Mouse (Mus musculus) lung, postnatal 10 days (tissue): ENCODE results near the gene Adam23.
A peak's percentile ranks its signal among the peaks of the same experiment; 100 is the strongest.

Experiments used
- DNase-seq: peaks from one replicate; pipeline ENCODE4 v3.0.0; 2021

The Adam23 gene

DNA sequence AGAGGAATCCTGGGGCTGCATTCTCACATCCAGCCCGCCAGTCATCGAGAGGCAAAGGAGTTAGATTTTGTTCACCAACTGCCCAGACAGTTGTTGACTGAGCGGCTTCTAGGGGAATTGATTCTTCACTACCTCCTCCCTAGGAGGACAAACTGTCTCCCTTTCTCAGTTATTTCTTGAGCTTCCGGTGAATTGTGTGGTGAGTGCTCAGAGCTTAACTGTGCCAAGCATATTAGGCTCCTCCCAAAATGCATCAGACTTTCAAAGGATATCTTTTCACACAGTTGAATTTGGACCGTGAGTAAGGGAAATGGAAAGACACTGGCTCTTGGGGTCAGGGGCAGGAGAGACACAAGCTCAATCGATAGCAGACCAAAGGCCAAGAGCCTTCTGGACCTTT, 39.0 kb downstream of the Adam23 start:
- no peak for DNase-seq

DNA sequence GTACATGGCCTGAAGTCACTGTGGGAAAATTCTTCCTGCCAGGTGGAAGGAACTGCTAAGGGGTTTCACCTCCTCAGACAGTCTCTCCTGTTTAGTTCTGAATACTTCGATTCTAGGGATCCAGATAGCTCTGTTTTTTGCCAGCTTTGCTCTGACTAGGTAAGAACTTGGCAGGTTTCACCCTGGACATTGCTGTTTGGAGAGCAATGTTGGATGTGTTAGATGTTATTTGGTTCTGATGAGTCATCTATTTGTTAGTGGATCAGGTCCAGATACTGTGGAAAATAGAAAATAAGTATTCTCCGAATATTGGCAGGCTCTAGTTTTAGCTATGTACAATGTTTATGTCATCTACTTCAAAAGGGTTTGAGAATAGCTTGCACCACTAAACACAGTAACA, 41.0 kb downstream of the Adam23 start:
- DNase-seq: no peak

DNA sequence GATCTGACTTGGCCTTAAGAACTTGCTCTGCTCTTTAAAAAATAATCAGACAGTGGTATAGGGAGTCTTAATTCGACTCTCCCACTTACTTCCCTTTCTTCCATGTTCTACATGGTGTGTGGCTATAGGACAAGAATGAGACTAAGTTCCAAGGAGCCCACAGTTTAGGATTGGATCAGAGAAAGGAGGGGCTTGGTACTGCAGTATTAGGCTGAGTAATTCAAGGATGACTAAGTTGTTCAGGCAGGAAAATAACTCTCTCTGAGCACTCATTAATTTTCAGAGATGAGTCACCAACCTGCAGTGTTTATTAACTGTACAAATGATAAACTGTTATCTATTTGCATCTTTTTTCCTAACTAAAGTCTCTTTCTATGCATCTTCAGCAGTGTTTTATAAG, 45.3 kb downstream of the Adam23 start:
- DNase-seq: no peak

DNA sequence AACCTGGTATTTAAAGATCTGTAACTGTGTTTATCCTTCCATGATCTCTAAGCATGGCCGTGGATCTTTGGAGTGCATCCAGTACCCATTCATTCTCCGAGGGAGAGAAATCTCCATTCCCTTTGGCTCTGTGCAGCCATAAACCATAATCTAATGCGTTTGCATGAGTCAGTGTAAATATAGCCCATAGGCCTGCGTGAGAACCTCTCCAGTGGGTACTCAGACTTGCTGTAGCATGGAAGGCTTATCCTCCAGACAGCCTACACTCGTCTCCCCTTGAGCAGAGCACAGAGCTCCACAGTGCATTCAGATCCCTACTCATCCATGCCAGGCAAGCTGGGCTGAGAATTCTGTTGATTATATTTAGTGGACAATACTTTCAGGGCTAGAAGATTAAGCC, 47.6 kb downstream of the Adam23 start:
- DNase-seq: no peak

DNA sequence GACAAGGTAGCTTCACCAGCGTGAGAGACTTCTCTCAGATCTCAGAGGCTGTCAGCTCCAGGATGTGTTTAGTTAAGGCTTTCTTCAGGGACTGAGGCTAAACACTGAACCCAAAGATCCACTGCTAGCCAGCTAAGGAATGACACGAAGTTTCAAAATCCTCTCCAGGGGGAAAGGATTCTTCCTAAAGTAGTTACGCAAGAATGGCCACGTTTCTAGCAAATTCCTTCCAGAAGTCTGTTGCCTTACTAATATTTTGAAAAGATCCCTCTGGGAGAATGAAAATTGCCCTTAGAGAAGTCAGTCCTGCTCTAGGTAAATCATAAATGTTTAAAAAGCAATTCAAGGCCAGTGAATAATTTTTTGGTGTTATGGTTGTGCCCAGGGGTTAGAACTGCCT, 61.7 kb downstream of the Adam23 start:
- DNase-seq: no peak

DNA sequence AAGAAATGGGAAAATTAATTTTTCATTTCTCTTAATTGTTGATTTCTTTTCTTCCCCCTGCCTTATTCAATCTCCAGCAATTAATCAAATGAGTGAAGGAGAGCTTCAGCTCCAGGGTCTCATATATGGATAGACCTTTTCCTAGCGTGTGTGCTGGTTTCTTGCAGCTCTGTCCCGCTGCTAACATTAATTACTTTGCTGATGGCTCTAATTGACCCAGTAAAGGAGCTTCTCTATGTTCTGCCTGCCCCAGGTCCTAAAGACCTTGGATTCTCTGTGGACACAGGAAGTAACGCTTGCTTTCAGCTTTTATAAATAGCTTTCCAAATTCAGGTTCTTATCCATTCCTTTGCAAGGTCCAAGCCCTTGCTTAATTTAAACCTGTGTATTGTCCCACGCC, 63.1 kb downstream of the Adam23 start:
- DNase-seq: no peak

DNA sequence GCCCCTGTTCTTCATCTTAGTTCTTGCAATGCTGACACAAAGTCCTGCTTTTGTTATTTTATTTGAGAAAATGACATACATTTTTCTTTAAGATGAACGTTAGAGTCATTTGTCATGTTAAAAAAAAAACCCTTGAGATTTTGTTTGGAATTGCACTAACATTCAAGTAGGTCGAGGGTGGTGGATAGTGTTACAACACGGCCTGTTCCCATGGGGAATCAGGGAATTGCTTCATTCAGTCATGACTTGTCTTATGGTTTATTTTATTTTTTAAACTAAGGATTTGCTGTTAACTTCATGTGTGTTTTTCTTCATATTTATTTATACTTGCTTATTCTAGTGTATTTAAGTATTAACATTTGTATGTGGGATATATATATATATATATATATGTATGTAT, 65.7 kb downstream of the Adam23 start:
- DNase-seq: no peak

DNA sequence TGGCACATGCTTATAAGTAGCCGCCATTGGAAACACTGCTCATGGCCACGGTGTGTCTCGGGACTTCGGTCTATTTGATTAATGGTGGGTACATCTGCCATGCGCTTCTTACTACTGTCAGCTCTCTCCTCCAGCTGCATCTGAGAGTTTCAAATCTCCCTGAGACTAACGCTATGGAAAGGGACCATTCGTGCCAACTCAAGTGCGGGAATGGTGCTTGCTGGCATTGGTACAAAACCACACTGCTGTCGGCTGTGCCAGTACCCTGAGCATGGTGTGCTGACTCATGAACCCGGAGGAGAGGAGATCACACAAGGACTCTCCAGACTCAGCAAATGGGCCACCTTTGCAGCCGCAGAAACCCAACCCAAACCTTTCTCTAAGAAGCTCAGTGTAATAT, 72.1 kb downstream of the Adam23 start:
- DNase-seq: no peak

DNA sequence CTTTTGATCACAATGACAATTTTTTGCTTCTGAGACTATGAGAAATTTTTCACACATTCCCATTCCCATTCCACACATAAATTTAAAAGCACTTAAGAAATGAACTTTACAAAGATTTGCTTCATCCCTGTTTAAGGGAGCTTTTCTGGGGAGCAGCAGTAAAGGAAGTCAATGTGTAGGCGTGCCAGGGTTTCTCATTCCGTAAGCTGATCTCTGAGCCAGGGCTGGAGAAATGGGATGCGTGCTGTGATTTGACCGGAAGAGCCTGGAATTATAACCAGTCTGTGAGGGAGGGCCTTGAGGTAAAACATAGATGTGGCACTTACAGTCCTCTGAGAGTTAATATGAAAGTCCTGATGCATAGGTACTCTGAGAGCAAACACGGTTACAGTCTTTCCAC, 73.1 kb downstream of the Adam23 start:
- DNase-seq: no peak

DNA sequence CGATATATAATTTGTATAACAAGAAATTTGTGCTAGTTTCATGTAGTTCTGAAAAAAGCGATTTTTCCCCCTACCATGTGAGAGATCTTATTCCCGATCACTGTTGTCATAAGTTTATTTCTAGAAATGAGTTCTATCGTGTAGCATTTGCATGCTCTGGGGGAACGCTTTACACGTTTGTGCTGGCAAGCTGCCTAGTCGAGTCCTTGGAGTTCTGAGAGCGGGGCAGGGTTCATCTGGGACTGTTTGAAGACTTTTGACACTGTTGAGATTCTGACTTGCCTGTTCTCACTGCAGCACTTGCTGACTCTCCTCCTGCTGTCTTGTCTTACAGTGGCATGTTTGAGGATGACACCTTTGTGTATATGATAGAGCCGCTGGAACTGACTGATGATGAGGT, 84.2 kb downstream of the Adam23 start:
- DNase-seq: no peak

DNA sequence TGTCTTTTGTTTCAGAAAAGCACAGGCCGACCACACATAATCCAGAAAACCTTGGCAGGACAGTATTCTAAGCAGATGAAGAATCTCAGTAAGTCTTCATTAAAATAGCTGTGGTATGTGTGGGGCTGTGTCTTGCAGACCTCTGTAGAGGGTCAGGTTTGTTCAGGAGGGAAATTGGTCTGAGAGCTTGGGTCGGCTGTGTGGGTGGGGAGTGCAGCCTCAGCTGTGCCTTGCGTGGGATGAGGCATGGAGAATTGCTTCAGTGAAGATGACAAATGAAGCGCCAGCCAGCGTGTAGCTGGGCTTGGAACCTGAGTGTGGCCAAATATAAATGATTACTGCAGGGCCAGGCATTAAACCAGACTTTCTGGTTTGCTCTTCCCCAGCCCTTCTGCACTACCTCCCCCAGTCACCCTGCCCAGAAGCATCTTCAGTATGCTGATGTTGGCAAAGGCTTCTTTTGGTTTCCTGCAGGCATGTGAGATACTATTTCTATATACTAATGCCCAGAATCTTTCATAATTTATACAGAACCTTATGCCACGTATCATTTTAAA, 88.7 kb downstream of the Adam23 start:
- peak; percentile 40 for DNase-seq

DNA sequence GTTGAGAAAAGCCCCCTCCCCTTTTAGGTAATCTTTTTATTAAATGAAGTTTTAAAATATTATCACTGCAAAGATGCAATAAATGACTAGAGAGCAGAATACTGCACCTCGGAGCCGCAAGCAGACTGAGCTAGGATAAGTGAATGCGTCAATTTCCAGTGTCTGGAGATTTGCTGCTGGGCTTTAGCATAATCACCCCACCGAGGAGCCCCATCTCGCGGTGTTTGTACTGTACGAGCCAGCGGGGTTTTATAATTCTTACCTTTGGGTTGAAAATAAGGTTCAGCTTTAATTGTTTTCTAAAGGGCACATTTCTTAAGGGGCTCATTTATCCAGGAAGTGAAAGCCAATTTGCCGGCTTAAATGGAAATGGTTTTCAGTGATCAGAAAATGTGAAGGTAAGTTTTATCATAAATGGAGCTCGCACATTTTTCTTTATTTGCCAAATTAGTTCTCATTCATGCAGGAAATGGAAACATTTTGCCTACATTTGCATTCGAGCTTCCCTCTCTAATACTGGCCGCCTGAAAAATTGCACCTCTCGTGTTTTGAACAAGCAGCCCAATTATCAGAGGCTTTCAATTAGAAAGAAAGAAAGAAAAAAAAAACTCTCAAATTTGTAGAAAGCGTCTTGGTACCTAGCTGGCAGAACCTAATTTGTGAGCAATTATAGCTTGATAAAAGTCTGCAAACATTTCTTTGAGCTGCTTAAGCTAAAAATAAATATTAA, 94.4 kb downstream of the Adam23 start:
- DNase-seq: no peak

DNA sequence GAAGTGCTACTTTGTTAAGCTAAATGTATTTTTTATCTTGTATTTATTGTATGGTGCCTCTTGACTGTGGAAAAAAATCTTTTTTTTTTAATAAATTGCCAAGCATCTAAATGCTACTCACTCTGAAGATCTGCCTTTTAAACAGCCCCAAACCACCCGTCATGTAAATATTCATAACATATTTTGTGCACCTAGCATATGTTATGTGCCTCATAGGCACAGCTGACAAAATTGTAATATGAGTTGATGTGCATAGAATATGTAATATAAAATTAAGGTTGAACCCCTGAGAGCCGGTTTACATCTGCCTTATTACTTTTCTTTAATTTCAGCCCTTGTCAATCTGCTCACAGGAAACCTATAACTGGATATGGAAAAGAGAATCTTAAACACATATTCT, 98.4 kb downstream of the Adam23 start:
- DNase-seq: no peak

DNA sequence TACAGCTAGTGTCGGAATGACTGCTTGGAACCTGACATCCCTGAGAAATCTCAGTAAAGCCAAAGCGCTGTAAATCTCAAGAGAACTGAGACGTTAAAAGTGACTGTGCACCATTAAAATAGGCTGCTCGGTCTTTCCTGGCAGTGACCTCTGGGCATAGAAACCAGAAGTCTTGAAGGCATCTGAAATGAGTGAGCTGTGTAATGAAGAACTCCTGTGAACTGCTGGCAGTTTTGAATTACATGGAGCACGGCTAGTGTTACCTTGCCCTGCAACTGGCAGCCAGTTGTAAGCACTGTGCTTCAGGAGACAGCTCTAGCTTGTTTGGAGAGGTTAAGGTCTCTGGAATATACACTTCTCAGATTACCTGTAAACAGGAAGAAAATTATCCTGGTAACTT, 107.3 kb downstream of the Adam23 start:
- DNase-seq: no peak

DNA sequence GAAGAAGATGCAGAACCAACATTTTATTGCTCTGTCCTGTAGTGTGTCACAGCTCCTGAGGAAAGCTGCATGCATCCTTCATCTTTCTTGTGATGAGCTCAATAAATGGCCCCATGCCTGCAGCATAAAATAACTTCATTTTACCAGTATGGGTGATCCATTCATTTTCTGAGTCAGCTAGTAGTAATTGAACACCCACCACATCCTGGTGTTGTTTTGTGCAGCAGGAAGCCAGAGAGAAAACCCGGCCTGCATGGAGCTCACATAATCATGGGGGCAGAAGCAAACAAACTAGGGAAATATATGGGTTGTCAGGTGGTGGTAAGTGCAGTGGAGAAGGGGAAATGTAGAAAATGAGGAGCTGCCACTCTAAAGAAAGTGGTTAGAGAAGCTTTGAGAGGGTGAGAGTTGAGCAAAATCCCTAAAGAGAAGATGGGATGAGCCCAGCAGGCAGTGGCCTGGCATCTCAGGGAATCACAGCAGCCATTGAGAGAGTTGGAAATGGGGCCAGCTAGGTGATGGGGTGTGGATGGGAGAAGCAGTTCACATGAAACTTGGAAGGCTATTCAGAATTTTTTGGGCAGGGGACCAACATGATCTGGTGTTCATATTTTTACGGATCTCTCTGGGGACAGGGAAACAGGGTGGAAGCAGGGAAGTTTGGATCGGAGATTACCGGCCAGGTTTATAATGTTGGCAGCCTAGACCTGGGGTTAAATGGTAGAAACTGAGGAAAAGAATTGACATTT, 116.3 kb downstream of the Adam23 start:
- DNase-seq: no peak

DNA sequence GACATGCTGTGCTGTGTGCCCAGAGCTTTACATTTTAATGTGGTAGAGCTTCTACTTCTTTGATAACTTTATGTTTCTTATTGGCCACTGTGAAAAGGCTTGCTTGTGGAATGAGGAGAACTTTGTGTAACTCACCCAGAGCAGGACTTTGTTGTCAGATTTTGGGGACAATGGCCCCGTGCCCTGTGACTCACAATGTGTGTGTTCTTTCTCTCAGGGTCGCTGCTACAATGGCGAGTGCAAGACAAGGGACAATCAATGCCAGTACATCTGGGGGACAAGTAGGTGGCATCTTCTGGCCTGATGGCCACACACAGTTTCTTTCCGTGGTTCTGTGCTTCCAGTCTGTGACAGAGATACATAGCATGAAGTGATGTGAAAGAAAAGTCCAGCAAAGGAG, 118.2 kb downstream of the Adam23 start:
- no peak for DNase-seq

DNA sequence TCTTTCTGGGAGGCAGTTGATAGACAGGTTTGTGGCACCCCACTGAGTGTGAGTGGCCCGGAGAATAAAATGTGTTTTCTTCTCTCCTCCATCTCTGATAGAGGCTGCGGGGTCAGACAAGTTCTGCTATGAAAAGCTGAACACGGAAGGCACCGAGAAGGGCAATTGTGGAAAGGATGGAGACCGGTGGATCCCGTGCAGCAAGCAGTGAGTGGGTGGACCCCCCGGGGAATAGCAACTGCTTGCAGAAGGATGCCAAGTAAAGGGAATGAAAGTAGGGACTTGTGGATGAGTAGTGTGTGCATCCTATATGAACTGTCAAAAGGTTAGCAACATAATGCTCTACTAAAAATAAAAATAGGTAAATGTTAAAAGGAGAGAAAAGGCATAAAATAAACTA, 120.8 kb downstream of the Adam23 start:
- no peak for DNase-seq

DNA sequence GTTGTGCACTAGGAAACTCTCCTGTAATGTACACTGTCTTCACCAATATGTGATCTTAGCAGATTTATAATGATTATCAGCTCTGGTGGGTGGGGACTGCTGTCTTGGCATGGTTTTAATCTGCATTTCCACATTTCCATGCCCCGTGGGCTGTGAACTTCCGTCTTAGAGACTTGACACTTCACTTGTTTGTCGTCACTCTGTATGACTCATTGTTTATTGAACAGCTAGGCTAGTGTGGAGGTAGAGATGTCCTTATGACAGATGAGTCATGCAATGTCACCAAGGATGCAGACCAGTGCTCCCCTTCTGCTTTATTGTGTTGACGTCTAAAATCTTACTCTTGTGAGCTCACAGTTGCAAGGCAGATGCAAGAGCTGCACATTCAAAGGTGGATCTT, 121.3 kb downstream of the Adam23 start:
- DNase-seq: no peak

DNA sequence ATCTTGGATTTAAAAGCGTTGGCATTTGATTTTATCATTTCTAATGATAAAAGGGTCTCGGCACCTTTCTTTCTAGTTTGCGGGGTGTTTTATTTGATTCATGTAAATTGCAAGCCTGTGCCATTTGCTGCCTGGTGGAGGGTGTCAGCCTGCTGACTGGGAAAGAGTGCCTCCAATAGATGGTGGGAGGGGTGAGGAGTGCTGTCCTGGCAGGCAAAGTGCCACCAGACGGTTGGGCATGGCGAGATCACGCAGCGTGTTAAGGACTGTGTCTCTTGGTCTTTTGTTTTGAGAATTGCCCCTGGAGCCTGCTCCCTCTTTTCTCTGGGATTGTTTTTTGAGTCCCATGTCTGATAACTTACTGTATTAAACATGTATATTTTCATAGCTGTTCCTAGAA, 126.5 kb downstream of the Adam23 start:
- DNase-seq: no peak

DNA sequence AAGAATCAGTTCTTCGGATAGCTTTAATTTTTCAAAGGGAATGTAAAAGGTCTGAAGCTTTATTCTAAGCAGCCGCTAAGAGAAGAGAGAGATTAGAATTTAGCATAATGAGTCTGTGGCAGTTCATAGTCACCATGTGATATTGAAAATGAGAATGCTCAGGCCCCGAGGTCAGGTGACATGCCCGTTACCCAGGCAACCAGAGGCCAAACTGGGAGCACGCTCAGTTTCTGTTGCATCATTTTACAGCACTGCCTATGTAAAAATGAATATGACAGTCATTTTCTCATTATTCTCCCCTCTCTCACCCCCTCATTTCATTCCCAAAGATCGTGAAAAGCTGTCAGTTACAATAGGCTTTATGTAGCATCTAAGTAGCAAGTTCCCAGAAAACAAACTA, 127.7 kb downstream of the Adam23 start:
- no peak for DNase-seq

DNA sequence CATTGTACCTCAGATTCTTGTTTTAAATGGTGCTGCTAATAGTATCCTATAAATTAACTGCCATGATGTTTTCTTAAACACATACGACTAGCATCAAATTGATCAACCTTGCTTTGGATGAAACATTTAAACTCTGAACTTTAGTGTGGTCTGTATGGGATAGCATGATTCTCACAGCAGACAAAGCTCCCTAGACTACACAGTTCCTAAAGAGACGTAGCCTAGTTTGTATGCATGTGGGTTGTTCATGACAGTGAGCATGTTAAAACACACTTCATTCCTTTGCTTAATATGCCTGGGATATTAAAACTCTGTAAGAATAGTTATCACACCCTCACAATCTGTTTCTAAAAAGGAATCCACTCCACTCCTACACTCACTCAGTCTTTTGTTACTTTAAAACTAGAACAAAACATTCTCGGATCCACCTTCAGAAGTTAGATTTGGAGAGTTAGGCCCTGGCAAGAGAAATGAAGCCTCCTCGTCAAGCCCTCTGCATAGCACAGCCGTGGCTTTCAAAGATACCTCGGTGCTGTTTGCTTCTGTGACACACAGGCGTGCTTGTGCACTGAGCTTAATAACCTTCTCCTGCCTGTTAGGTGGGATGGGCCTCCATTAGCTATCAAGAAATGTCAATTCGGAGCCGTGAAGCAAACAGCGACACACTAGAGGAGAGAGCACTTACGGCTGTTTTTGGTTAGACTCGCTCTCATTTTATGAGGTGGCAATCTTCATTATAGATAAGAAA, 128.3 kb downstream of the Adam23 start:
- DNase-seq: no peak

DNA sequence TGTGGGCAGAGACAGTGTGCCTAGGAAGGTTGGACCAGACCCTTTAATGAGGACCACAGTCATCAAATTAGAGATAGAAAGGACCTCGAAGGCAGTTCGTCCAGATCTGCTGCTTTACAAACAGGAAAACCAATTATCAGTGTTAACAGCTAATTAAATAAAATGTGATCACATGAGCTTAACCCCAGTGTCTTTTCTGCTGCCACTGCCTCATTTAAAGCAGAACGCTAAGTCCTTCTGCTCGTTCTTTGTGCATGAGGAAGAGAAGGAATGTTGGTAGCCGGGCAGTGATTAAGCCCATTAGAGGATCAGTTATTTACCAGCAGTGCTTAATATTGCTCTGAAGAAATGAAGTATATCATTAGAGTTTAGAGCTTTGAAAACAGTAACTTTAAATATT, 131.1 kb downstream of the Adam23 start:
- no peak for DNase-seq

DNA sequence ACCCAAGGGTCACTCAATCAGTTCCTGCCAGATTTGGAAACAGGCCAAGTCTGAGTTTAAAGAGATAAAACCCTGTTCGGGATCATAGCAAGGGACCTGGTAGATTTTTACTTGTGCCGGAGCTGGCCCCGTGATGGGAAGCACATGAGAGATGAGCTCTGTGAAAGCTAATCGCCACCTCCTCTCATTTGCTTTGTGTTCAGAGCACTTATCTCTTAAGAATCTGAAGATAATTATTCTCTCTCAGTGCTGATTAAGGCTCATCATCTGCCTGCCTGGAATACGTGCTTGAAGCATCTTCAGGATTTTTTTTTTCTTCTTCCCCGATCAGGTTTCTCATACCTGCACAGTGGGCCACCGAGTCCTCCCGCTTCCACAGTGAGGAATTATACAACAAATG, 133.5 kb downstream of the Adam23 start:
- no peak for DNase-seq

DNA sequence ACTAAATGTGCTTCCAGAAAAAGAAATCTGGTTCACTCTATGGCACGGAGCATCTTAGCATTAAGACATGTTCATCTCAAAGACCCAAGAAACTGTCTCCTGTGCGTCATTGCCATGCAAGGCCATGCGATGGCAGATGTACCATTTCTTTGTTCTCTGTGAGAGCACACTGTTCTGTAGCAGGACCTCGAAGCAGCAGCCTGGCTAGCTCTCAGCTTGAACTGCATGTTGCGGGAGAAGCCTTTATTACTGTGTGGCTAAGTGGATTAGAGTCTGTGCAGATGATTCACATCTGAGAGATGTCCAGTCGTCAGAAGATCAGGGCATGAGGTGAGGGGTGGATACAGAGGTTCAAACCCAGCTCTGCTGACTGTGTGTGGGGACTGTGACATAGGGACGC, 141.2 kb downstream of the Adam23 start:
- no peak for DNase-seq
